Comparison of ENCODE assay signal across 12 mouse cellular contexts in the genomic region with DNA sequence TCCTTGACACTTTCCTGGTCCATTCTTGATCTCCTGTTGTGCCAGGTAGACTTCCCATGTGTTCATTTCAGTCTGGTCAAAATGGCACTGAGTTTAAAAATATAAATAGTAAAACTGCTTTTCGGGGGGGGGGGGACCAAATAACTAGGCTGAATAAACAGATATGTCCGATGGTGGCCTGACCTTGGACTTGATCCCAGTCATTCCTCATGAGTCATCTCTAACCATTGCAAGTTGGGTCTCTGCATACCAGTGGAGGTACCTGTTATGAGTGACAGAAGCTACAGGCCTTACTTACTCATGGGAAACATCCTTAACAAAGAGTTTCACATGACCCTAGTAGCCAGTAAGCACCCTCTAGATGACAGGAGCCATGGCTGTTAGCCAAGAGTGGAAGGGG.
"Had no signal": no experiment of that assay in that cellular context is flagged by ENCODE, and none has a peak within 500 bp of the region (broad histone marks: within the 10 kb centered on the region; RNA-seq: fewer than 3 reads in every experiment).

No protein-coding gene starts in this region.

- H3K27ac ChIP-seq: left cerebral cortex, adult 2 months; liver, embryonic 15.5 days had no signal

- DNase-seq: kidney, postnatal 10 days; lung, adult 2 months; lung, postnatal 4 days; right cerebral cortex, postnatal 14 days; thymus, postnatal 14 days had no signal

- ATAC-seq: lung, postnatal 0 days; midbrain, embryonic 15.5 days had no signal

- H3K9ac ChIP-seq: liver, embryonic 15.5 days; midbrain, embryonic 15.5 days had no signal

- H3K9me3 ChIP-seq: limb, embryonic 10.5 days; liver, embryonic 15.5 days; midbrain, embryonic 10.5 days; midbrain, embryonic 15.5 days had no signal

- H3K36me3 ChIP-seq: limb, embryonic 10.5 days; liver, embryonic 15.5 days; midbrain, embryonic 10.5 days; midbrain, embryonic 15.5 days had no signal

- H3K4me3 ChIP-seq: left cerebral cortex, adult 2 months; limb, embryonic 10.5 days; liver, embryonic 15.5 days had no signal

- H3K4me1 ChIP-seq: liver, embryonic 15.5 days had no signal

- H3K4me2 ChIP-seq: liver, embryonic 11.5 days; liver, embryonic 15.5 days had no signal

- H3K27me3 ChIP-seq: liver, embryonic 15.5 days; midbrain, embryonic 15.5 days had no signal
